Mouse (Mus musculus): ENCODE results near the gene Sgce.

DNA sequence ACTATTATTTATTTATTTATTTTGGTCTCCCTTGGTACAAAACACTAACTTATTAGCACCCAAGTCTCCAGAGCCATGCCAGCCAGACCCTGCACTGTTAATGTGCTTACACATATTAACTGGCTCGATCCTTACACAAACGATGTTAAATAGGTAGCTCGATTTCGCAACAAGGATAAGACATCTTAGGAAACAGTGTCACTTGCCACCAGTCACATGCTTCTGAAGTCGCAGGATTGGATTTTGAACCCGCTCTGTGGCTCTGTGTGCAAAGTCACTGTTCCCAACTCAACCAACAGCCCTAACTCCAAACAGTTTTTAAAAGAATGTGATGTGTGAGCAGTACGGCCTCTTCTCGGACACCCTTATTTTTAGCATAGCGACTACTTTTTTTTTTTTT is 10.6 kb downstream of the Sgce start:
- no peak for TF ChIP-seq CTCF (IDR thresholded peaks at IDR 0.05; ENCODE audit: extremely low read depth, insufficient read length, insufficient replicate concordance, low read depth, low read length)
- TF ChIP-seq POLR2A (IDR thresholded peaks at IDR 0.05; ENCODE audit: low read depth, low read length): no peak
